In the genomic region with DNA sequence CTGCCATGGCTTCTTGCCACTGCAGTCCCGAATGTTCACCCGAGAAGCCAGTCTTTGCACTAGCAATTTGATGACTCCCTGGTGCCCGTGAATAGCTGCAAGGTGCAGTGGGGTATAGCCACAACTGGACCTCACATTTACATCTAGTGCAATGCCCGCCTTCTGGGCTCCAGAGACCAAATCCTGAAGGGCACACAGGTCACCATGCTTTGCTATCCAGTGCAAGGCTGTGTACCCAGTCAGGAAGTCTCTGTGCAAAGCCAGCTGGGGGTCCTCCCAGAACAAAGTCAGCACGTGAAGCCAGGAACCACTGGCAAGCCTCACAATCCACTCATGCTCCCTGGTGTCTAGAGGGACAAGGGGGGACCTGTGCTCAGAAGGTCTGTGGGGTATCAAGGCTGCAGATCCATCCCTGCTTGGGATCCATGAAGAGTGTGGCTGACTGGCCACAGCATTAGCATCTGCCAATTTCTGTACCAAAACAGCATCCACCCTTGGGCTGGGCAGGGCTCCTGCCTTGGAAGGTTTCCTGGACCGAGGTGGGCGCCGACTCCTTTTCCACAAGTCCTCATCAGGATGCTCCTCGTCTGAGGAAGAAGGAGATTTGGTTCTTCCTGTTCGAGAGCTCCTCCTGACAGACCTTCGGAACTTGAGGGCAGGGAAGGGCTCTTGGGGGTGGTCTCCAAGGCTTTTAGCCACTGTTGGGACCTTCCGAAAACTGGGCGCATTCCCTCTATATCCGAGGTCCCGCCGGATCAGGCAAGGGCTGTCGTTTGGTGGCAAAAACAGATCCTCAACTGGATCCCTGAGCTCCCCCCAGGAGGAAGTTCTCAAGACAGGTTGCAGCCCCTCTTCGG, we compare ENCODE assay signal across 9 mouse cellular contexts. TPM values are rescaled to one million over a fixed set of nuclear protein-coding genes. Genes with fewer than 3 reads are reported as not detected.
DNase-seq lines count a peak whose midpoint lies in the region; ATAC-seq and TF ChIP-seq lines count a peak whose summit lies in the region.
"Had no signal": no experiment of that assay in that cellular context is flagged by ENCODE, and none has a peak within 500 bp of the region (broad histone marks: within the 10 kb centered on the region; RNA-seq: fewer than 3 reads in every experiment).

No protein-coding gene starts in this region.

- no peak overlapping the region for H3K4me2 ChIP-seq in midbrain, postnatal 0 days (ENCODE audit: low read depth, low read length, poor library complexity, severe bottlenecking)
- H3K4me2 ChIP-seq in intestine, embryonic 15.5 days (replicated peaks): peak overlapping the region; percentile 94
- peak overlapping the region; percentile 91; the same call in 1 of the 2 replicates for H3K4me2 ChIP-seq in stomach, embryonic 14.5 days (replicated peaks; ENCODE audit: low read depth, low read length)

- H3K4me3 ChIP-seq in heart, embryonic 10.5 days: peak overlapping the region; percentile 71
- H3K4me3 ChIP-seq in midbrain, embryonic 10.5 days: peak overlapping the region; percentile 58; the same call in 1 of the 2 replicates
- H3K4me3 ChIP-seq in midbrain, postnatal 0 days (ENCODE audit: low read depth, low read length): no peak overlapping the region
- peak overlapping the region; percentile 57 for H3K4me3 ChIP-seq in intestine, embryonic 15.5 days (replicated peaks)
- no peak overlapping the region for H3K4me3 ChIP-seq in stomach, embryonic 14.5 days (ENCODE audit: low read depth, low read length)
- H3K4me3 ChIP-seq: erythroblast, embryonic 14.5 days had no signal

- 42% methylated on average over 18 of the region's 18 CpGs for WGBS in heart, embryonic 10.5 days
- WGBS in midbrain, embryonic 10.5 days: 40% methylated on average over 18 of the region's 18 CpGs
- 41% methylated on average over 18 of the region's 18 CpGs for WGBS in midbrain, postnatal 0 days
- 52% methylated on average over 18 of the region's 18 CpGs for WGBS in intestine, embryonic 15.5 days
- 47% methylated on average over 18 of the region's 18 CpGs for WGBS in stomach, embryonic 14.5 days

- peak; percentile 63 for DNase-seq in heart, embryonic 10.5 days (ENCODE audit: low spot score)
- no peak for DNase-seq in heart, postnatal 36 days
- no peak for DNase-seq in midbrain, embryonic 10.5 days (ENCODE audit: low spot score)
- DNase-seq in midbrain, postnatal 0 days (ENCODE audit: low spot score): no peak
- DNase-seq in retina, embryonic 14.5 days (ENCODE audit: low spot score): no peak
- DNase-seq in right cerebral cortex, postnatal 4 days: no peak

- no peak overlapping the region for H3K27ac ChIP-seq in heart, embryonic 10.5 days
- H3K27ac ChIP-seq in midbrain, embryonic 10.5 days (replicated peaks): no peak overlapping the region
- H3K27ac ChIP-seq in midbrain, postnatal 0 days (ENCODE audit: low read depth, low read length): no peak overlapping the region
- no peak overlapping the region for H3K27ac ChIP-seq in intestine, embryonic 15.5 days
- no peak overlapping the region for H3K27ac ChIP-seq in stomach, embryonic 14.5 days (ENCODE audit: low read length)

- ATAC-seq in midbrain, postnatal 0 days (ENCODE audit: low FRiP score): no peak
- no peak for ATAC-seq in intestine, embryonic 15.5 days
- ATAC-seq in stomach, embryonic 14.5 days (ENCODE audit: insufficient number of reproducible peaks, insufficient read depth, low FRiP score, low read depth): no peak

- H3K4me1 ChIP-seq in heart, embryonic 10.5 days: peaks cover 47% of the 10 kb centered on the region
- peaks cover 25% of the 10 kb centered on the region for H3K4me1 ChIP-seq in midbrain, embryonic 10.5 days
- H3K4me1 ChIP-seq in midbrain, postnatal 0 days (ENCODE audit: insufficient read depth, low read length): peaks cover 5% of the 10 kb centered on the region
- H3K4me1 ChIP-seq in intestine, embryonic 15.5 days (replicated peaks): peaks cover 20% of the 10 kb centered on the region
- H3K4me1 ChIP-seq in stomach, embryonic 14.5 days (ENCODE audit: control insufficient read depth, insufficient read depth, low read length): peaks cover 12% of the 10 kb centered on the region; the same call in 1 of the 2 replicates

- no peaks in the 10 kb centered on the region for H3K36me3 ChIP-seq in heart, embryonic 10.5 days
- no peaks in the 10 kb centered on the region for H3K36me3 ChIP-seq in midbrain, embryonic 10.5 days
- no peaks in the 10 kb centered on the region for H3K36me3 ChIP-seq in midbrain, postnatal 0 days (ENCODE audit: insufficient read depth, low read length)
- H3K36me3 ChIP-seq in intestine, embryonic 15.5 days: no peaks in the 10 kb centered on the region
- no peaks in the 10 kb centered on the region for H3K36me3 ChIP-seq in stomach, embryonic 14.5 days (ENCODE audit: control insufficient read depth, insufficient read depth, low read length)

- H3K9ac ChIP-seq in midbrain, postnatal 0 days (replicated peaks; ENCODE audit: low read length, poor library complexity, severe bottlenecking): no peak overlapping the region
- no peak overlapping the region for H3K9ac ChIP-seq in intestine, embryonic 15.5 days
- H3K9ac ChIP-seq in stomach, embryonic 14.5 days (replicated peaks; ENCODE audit: low read depth, low read length): no peak overlapping the region

- no peaks in the 10 kb centered on the region for H3K9me3 ChIP-seq in heart, embryonic 10.5 days
- no peaks in the 10 kb centered on the region for H3K9me3 ChIP-seq in midbrain, embryonic 10.5 days (replicated peaks)
- H3K9me3 ChIP-seq in midbrain, postnatal 0 days (ENCODE audit: low read length): no peaks in the 10 kb centered on the region
- H3K9me3 ChIP-seq in intestine, embryonic 15.5 days: no peaks in the 10 kb centered on the region
- no peaks in the 10 kb centered on the region for H3K9me3 ChIP-seq in stomach, embryonic 14.5 days (ENCODE audit: control insufficient read depth, low read depth, low read length)

- intact Hi-C loops in heart, postnatal 36 days (cut with DNase I): no loop called here

- TF ChIP-seq CTCF in midbrain, postnatal 0 days (IDR thresholded peaks at IDR 0.05): no peak

- peaks cover 66% of the 10 kb centered on the region for H3K27me3 ChIP-seq in heart, embryonic 10.5 days (ENCODE audit: insufficient read depth, poor library complexity, severe bottlenecking)
- H3K27me3 ChIP-seq in midbrain, embryonic 10.5 days (ENCODE audit: low read depth, poor library complexity, severe bottlenecking): peaks cover 85% of the 10 kb centered on the region
- H3K27me3 ChIP-seq in midbrain, postnatal 0 days (ENCODE audit: insufficient read depth, low read length): peaks cover 52% of the 10 kb centered on the region
- H3K27me3 ChIP-seq in intestine, embryonic 15.5 days (replicated peaks): peaks cover 28% of the 10 kb centered on the region
- peaks cover 19% of the 10 kb centered on the region for H3K27me3 ChIP-seq in stomach, embryonic 14.5 days (ENCODE audit: control insufficient read depth, insufficient read depth, low read length)

RNA-seq across cellular contexts. Expression of a gene that starts 1.8 kb away (rescaled TPM):
- polyA plus RNA-seq in heart, embryonic 10.5 days (2016; fragmentation: Nextera tagmentation; extraction: Ambion mirVana): 0.73 and 1.2 TPM in 2 replicates
- total RNA-seq in heart, postnatal 36 days (2021): under 1 TPM in 1 of 2 experiments, not detected in 1; 0.08 TPM
- 0.12 and 0.26 TPM in 2 replicates for polyA plus RNA-seq in midbrain, embryonic 10.5 days (2016; fragmentation: Nextera tagmentation; extraction: Ambion mirVana)
- total RNA-seq in midbrain, postnatal 0 days (2014; rRNA removed): 0.14 and 0.16 TPM in 2 replicates
- polyA plus RNA-seq in midbrain, postnatal 0 days (2015; fragmentation: Nextera tagmentation; extraction: Ambion mirVana): 0.06 TPM in 1 of 2 replicates, not detected in the other
- 5.8 and 6.1 TPM in 2 replicates for polyA plus RNA-seq in intestine, embryonic 15.5 days (2015; fragmentation: Nextera tagmentation; extraction: Ambion mirVana)
- 1.4 and 1.5 TPM in 2 replicates for polyA plus RNA-seq in stomach, embryonic 14.5 days (2014; fragmentation: Nextera tagmentation; extraction: Ambion mirVana)

RNA-seq across cellular contexts. Expression of a gene that starts 50.2 kb away (rescaled TPM):
- 129 and 153 TPM in 2 replicates for polyA plus RNA-seq in heart, embryonic 10.5 days (2016; fragmentation: Nextera tagmentation; extraction: Ambion mirVana)
- 10 to 100 TPM; 29.9 to 32.5 TPM for total RNA-seq in heart, postnatal 36 days (2021)
- polyA plus RNA-seq in midbrain, embryonic 10.5 days (2016; fragmentation: Nextera tagmentation; extraction: Ambion mirVana): 251 and 274 TPM in 2 replicates
- 95.9 and 100 TPM in 2 replicates for total RNA-seq in midbrain, postnatal 0 days (2014; rRNA removed)
- 87.7 and 96.0 TPM in 2 replicates for polyA plus RNA-seq in midbrain, postnatal 0 days (2015; fragmentation: Nextera tagmentation; extraction: Ambion mirVana)
- 138 and 157 TPM in 2 replicates for polyA plus RNA-seq in intestine, embryonic 15.5 days (2015; fragmentation: Nextera tagmentation; extraction: Ambion mirVana)
- polyA plus RNA-seq in stomach, embryonic 14.5 days (2014; fragmentation: Nextera tagmentation; extraction: Ambion mirVana): 176 and 186 TPM in 2 replicates

Comparison
In these comparisons a context has a peak if more than half of its experiments do, and no peak if none do; other contexts are left out.
1. H3K4me3 ChIP-seq: peak in heart, embryonic 10.5 days (single experiment), midbrain, embryonic 10.5 days (single experiment) and intestine, embryonic 15.5 days (single experiment); none in midbrain, postnatal 0 days (single experiment) and stomach, embryonic 14.5 days (single experiment).